Mouse (Mus musculus) kidney, postnatal 14 days (tissue): ENCODE data around the gene Nt5e.
"Not testable (repeated sequence)": the region's sequence is repeated elsewhere in the genome, so short reads cannot be mapped to it uniquely, and the experiment has no call there.

Experiments used
- DNase-seq: peaks from one replicate; pipeline ENCODE4 v3.0.0; 2022; ENCODE audit warnings: mixed read lengths

Nt5e gene

GRCm38 (mm10) chr9:88326930-88327901 lies at the start of gene Nt5e:
Gene Nt5e (plus strand): TSS chr9:88327197.
- DNase-seq = peak; percentile 88

- DNase-seq = no peak
Measured at GRCm38 (mm10) chr9:88277588-88277987, 49.4 kb upstream of the Nt5e start.

GRCm38 (mm10) chr9:88279728-88280127 lies 47.3 kb upstream of the Nt5e start:
- no peak for DNase-seq

- DNase-seq = no peak
Measured at GRCm38 (mm10) chr9:88289568-88290168, 37.3 kb upstream of the Nt5e start.

- DNase-seq = no peak
Measured at GRCm38 (mm10) chr9:88292836-88293370, 34.1 kb upstream of the Nt5e start.

- no peak for DNase-seq
Measured at GRCm38 (mm10) chr9:88295798-88296197, 31.2 kb upstream of the Nt5e start.

GRCm38 (mm10) chr9:88296321-88296720 lies 30.7 kb upstream of the Nt5e start:
- peak; percentile 5 for DNase-seq

GRCm38 (mm10) chr9:88297244-88297643 lies 29.8 kb upstream of the Nt5e start:
- DNase-seq = not testable (repeated sequence)

GRCm38 (mm10) chr9:88297871-88298658 lies 28.9 kb upstream of the Nt5e start:
- DNase-seq = no peak

GRCm38 (mm10) chr9:88307019-88307618 lies 19.9 kb upstream of the Nt5e start:
- no peak for DNase-seq

- no peak for DNase-seq
Measured at GRCm38 (mm10) chr9:88309127-88309526, 17.9 kb upstream of the Nt5e start.

GRCm38 (mm10) chr9:88319226-88319625 lies 7.8 kb upstream of the Nt5e start:
- DNase-seq = no peak

GRCm38 (mm10) chr9:88324616-88325015 lies 2.4 kb upstream of the Nt5e start:
- DNase-seq = no peak

GRCm38 (mm10) chr9:88328666-88329065 lies 1.7 kb downstream of the Nt5e start:
- peak; percentile 17 for DNase-seq

- no peak for DNase-seq
Measured at GRCm38 (mm10) chr9:88329166-88329748, 2.3 kb downstream of the Nt5e start.

- DNase-seq = no peak
Measured at GRCm38 (mm10) chr9:88330316-88330715, 3.3 kb downstream of the Nt5e start.

- DNase-seq = no peak
Measured at GRCm38 (mm10) chr9:88332447-88332846, 5.5 kb downstream of the Nt5e start.

- no peak for DNase-seq
Measured at GRCm38 (mm10) chr9:88335839-88336238, 8.8 kb downstream of the Nt5e start.

GRCm38 (mm10) chr9:88340819-88341218 lies 13.8 kb downstream of the Nt5e start:
- DNase-seq = no peak

- no peak for DNase-seq
Measured at GRCm38 (mm10) chr9:88342241-88342640, 15.2 kb downstream of the Nt5e start.

- no peak for DNase-seq
Measured at GRCm38 (mm10) chr9:88342701-88343100, 15.7 kb downstream of the Nt5e start.

- no peak for DNase-seq
Measured at GRCm38 (mm10) chr9:88344424-88344823, 17.4 kb downstream of the Nt5e start.
